Mouse (Mus musculus): ENCODE data around the gene Galnt12.

Gene Galnt12

DNA sequence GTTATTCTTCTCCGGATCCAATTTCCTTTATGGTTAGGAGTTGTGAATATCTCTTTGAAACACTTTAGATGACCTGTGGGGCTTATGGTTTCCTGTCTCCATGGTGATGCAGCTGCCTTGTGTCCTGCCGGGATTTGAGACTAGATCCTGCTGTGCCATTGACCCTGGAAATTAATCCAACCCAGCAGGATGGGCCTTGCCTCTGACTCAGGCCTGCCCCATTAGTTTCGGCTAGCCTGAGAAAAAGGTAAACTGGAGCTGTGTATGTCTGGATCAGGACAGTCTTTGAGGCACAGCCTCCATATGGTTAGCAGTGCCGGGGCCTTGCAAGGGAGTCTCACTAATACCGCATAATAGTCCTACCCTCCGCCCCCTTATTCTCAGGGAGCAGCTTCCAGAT lies 1.9 kb downstream of the Galnt12 start:
- no peak for DNase-seq (ENCODE audit: low read depth, low spot score)

DNA sequence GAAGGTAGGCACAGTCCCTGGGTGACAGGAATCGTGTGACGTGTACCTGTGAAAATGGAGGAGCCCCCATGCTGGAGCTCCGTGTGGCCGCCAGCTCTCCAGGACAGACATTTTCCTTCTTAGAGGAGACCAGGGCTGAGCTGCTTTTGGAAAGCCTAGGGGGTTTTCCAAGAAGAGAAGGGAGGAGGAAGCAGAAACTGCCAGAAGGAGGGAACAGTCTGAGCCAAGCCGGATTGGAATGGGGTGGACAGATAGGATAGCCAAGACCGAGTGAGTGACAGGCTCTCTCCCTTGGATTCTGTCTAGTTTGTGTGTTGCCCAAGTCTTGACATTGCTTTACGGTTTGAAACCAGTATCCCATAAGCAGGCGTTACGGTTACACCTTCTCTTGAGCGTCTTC lies 11.9 kb downstream of the Galnt12 start:
- DNase-seq (ENCODE audit: low read depth, low spot score), result no peak

GRCm38 (mm10) chr4:47111885-47112284 lies 20.2 kb downstream of the Galnt12 start:
- no peak for DNase-seq (ENCODE audit: low read depth, low spot score)

DNA sequence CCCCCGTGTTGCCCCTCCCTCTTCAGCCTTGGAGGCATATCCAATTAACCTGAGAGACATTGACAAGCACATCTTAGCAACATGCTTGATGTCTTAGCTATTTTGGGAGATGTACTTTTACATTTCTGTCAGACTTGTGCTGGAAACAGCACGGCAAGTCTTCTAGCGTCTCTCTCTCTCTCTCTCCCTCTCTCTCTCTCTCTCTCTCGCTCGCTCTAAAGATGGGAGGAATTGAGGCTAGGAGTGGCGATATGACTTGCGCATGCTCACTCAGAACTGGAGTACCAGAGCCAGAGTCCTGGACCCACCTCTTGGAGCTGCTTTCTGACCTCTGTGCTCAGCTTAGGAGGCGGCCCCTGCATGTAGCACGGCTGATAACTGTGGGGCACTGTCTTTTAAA lies 20.9 kb downstream of the Galnt12 start:
- DNase-seq (ENCODE audit: low read depth, low spot score), result no peak

GRCm38 (mm10) chr4:47122051-47122706 lies 30.5 kb downstream of the Galnt12 start:
- DNase-seq (ENCODE audit: low read depth, low spot score), result peak; percentile 16

GRCm38 (mm10) chr4:47124140-47124711 lies 32.5 kb downstream of the Galnt12 start:
- DNase-seq (ENCODE audit: low read depth, low spot score), result no peak

DNA sequence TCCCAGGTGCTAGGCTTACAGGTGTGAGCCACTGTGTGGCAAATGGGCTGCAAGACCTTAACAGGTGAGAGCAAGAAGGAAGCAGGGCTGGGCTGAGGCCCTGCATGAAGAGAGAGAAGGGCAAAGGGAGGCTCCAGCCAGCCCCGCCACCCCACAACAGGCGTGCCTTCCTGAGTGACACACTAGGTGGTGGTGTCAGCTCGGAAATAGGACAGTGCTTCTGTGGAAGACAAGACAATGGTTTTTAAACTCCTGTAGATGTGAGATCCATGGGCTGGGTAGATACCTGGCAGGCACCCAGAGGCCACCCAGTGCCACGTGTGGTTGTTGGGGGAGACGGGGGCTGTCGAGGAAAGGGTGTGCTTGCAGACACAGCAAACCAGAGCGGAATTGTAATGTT lies 36.8 kb downstream of the Galnt12 start:
- no peak for DNase-seq (ENCODE audit: low read depth, low spot score)

DNA sequence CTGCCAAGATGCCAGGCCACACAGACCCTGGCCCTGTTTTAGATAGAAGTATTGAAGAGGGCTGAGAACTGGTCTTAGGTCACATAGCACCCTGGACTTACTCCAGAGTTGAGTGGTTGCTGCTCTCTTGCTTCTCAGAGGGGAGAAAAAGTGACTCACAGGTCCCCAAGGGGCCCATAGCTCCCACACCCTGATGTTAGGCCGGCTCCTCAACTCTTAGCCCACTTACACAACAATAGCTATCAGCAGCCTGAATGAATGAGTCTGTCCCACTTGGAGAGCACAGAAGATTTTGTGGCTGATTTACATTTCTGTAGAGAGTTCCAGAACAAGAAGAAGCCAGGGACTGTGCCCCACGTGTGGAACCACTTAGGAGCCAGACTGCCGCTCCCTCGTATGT lies 37.9 kb downstream of the Galnt12 start:
- DNase-seq (ENCODE audit: low read depth, low spot score), result no peak

- no peak for DNase-seq (ENCODE audit: low read depth, low spot score)
Measured at GRCm38 (mm10) chr4:47130111-47131050, 38.7 kb downstream of the Galnt12 start.

- no peak for DNase-seq (ENCODE audit: low read depth, low spot score)
Measured at GRCm38 (mm10) chr4:47131931-47132330, 40.2 kb downstream of the Galnt12 start.

GRCm38 (mm10) chr4:47132413-47132812 lies 40.7 kb downstream of the Galnt12 start:
- DNase-seq (ENCODE audit: low read depth, low spot score), result no peak

DNA sequence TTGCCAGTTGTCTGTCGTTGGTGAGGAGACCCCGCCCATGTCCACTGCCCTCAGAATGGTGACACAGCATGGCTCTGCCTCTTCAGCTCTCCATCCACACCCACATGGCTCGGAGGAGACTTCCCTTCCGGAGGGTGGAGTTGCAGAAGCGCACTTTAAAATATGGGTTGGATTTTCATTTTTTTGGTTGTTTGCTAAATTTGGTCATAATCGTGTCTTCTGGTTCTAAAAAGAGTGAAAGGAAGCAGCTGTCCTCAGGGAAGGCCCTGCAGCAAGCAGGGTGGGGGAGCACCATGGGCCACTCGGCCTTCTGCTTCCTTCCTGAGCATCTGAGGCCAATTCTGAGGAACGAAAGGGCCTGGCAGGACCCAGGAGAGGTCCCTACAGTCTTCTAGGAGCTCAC lies 45.0 kb downstream of the Galnt12 start:
- no peak for DNase-seq (ENCODE audit: low read depth, low spot score)

DNA sequence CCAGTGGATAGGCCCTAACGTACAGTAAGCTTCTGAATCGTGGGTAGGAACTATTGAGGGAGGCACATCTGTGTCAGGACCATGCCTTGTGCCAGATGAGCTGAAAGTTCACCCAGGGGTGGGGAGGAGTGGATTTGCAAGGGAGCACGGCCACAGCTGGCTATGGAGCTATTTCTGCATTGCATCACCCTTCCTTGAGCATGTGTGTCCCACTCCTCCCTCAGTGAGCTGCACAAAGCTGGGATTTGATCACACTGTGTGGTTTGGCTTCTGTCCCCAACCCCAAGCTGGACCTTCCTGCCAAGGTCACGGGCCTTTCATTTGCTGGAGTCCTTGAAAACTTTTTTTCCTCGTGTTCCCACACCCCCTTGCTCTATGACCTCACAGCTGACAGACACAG lies 45.8 kb downstream of the Galnt12 start:
- no peak for DNase-seq (ENCODE audit: low read depth, low spot score)

GRCm38 (mm10) chr4:47138411-47138810 lies 46.7 kb downstream of the Galnt12 start:
- DNase-seq (ENCODE audit: low read depth, low spot score), result no peak

DNA sequence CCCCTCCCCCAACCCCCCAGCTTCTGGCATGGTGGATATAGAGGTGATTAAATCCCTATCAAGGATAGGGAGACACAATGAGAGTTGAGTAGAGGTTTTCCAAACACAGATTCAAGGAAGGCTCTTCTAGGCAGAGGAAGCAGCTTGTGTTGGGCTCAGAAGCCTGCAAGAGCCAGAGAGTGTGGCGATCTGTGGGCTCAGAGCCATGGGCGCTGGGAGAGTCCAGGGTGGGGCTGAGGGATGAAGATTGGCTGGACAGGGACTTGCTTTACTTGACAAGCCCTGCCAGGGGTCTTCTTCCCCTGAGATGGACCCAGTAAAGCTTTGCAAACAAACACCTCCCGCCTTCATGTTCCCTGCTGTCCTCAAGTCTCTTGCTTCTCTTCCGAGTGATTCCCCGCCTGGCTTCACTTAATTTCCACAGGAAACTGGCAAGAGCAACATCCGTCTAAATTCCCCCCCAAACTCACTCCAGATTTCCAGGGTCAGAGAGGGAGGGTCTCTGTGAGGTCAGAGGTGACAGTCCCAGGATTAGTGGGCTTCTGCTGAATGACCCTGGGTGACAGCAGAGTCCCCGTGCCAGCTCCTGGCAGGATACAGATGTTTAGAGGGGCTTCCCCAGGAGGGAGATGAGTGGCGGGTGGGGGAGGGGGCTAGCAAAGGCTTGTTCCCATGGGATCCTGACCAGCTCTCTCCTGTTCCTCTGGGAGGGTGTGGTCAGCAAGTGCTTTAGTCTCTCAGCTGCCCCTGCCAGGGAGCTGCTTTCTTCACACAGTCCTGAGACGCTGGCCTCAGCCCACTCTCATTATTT lies 47.5 kb downstream of the Galnt12 start:
- no peak for DNase-seq (ENCODE audit: low read depth, low spot score)

DNA sequence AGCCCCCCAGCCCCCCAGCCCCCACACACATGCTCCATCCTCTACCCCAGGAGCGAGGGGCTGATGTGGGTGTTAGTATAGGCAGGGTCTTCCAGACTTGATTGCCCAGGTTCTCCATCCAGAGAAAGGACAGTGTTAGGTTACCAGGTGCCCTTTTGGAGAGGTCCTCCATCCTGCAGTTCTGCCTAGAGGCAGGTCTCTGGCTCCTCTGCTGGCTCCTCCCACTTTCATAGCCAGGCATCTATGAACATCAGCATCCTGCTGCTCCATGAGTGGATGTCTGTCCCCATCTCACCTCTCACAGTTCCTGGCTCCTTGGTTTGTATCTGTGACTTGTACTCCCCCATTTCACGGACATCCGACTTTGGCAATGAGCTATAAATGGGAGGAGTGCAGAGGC lies 48.6 kb downstream of the Galnt12 start:
- DNase-seq (ENCODE audit: low read depth, low spot score), result no peak

DNA sequence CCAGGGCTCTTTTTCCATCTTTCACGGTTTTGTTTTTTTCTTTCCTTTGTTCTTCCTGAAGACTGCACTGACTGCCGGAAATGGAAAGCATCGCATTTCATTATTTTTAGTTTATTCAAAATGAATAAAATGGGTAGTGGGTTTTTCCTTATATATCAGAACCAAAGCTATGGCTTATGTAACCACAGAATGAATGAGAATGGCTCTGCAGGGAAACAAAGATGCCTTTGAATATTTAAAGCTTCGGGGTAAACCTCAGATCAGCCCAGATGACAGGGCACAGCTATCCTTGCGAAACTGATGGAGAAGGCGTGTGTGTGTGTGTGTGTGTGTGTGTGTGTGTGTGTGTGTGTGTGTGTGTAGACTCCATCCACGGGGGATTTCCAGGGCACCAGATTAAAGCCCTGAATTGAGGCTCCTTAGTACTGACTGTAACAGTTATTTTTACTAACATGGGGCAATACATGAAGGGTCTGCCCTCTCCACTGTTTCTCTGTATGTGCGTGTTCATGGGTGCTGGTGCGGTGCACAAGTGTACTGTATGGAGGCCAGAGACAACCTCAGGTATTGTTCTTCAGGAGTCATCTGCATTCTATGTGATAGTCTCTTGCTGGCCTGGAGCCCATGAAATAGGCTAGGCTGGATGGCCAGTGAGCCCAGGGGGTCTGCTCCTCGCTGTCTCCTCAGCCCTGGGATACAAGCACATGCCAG lies 49.9 kb downstream of the Galnt12 start:
- DNase-seq (ENCODE audit: low read depth, low spot score), result no peak

DNA sequence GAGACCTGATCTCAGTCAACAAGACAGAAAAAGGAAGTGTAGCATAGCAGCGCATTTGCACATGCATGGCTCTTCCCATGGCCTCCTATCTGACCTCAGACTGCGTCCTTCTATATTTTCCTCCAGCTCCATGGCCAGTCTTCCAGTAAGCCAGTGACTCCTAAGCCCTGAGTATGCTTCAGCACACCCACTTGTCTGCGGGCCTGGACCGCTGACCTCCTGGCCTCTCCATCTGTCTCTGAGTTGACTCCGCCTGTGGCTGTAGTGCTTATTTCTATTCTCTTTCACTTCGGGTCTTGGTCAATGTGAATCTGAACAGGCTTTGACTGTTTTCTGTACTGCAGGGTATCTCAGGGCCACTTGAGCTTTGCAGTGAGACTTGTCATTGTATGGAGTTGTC lies 52.1 kb downstream of the Galnt12 start:
- no peak for DNase-seq (ENCODE audit: low read depth, low spot score)

GRCm38 (mm10) chr4:47145341-47145740 lies 53.6 kb downstream of the Galnt12 start:
- DNase-seq (ENCODE audit: low read depth, low spot score), result no peak

GRCm38 (mm10) chr4:47146561-47146960 lies 54.9 kb downstream of the Galnt12 start:
- no peak for DNase-seq (ENCODE audit: low read depth, low spot score)

GRCm38 (mm10) chr4:47149963-47150362 lies 58.3 kb downstream of the Galnt12 start:
- DNase-seq (ENCODE audit: low read depth, low spot score), result no peak

Data from c-Kit-negative CD71-positive TER-119-positive erythroid progenitor cells, embryonic 14.5 days (primary cell).